Mouse (Mus musculus): ENCODE data around the gene Foxj2.

DNA sequence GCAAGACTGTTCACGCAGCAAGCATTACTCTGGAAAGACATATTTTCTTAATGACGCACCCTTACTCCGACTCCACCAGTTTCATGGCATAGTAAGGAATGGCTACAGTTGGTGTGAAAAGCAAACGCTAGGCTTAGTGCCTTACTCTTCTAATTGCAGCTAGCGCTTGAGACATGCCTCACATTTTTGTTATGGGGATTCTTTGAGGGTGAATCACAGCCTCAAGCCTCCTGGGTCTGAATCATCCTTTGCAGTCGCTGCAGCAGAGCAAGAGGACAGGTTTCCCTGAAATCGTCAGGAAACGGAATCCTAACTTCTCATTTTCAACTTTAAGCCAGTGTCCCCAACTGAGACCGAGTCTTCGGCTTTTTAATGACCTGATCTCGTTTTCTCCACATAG lies 50.1 kb downstream of the Foxj2 start:
- TF ChIP-seq CTCF (conservative IDR thresholded peaks at IDR 0.05; ENCODE audit: low read length) (no peak), POU5F1 (IDR thresholded peaks at IDR 0.05; ENCODE audit: borderline replicate concordance, low read length) (no peak)

Data from E14TG2a.4 (cell line).